Mouse (Mus musculus): ENCODE measurements around the gene Hk3. TPM values are rescaled to one million over a fixed set of nuclear protein-coding genes. Genes with fewer than 3 reads are reported as not detected.
A peak's percentile ranks its signal among the peaks of the same experiment; 100 is the strongest.

Gene Hk3
- polyA plus RNA-seq, 1 experiment from 2014 or later = not detected

DNA sequence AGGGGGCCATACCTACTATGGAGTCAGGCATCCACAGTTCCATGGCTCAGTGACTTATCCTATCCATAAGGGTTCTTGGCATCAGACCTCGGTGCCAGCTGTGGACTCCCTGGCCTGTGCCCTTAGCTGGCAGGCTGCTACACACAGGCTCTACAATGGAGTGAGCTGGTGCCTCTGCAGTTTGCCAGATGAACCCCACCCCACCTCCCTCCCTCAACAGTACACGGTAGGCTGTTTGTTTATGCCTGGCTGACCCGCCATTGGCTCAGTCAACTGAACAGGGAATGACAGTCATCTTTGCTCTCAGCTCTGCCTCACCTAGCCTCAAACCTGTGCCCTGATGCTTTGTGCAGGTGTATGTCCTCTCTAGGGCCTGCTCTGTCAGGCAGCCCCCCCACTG, 45.6 kb downstream of the Hk3 start:
- no peak for TF ChIP-seq CTCF (IDR thresholded peaks at IDR 0.05)
- DNase-seq (ENCODE audit: low read depth, low spot score) (no peak), ATAC-seq (no peak)
- ChIA-PET CTCF (no interaction called here), POLR2A (no interaction called here)
- in situ Hi-C loops (cut with MboI; ENCODE audit: low pct_unique_long_range_greater_than_20kb) = no loop called here
- H3K27me3 ChIP-seq = peaks cover 31% of the 10 kb centered on the region

DNA sequence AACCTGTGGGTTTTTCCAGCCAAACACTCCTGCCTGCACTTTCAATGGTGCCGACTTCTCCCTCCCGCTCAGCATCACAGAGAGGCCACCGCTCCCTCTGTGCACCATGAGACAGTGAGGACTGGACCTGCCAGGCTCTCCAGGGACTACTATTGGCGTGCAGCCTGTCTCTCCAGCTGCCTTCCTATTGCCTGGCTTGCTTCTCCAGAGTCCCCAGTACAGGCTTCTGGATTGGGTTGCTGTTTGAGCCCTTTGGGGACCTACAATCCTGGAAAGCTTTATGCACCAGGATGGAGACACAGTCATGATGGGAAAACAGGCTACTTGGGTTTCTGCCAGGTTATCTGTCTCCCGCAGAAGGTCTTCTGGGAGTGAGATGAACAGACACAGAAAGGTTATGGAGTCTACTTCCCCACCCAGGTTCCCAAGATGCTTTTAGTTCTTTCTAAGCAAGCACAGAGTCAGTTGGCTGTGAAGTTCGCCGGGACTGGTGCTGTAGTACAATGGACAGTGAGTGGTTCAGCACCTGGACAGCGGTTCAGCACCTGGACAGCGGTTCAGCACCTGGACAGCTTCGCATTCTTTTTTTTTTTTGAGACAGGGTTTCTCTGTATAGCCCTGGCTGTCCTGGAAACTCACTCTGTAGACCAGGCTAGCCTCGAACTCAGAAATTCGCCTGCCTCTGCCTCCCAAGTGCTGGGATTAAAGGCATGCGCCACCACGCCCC, 50.5 kb downstream of the Hk3 start:
- no peak for ATAC-seq
- CTCF ChIA-PET = no interaction called here

DNA sequence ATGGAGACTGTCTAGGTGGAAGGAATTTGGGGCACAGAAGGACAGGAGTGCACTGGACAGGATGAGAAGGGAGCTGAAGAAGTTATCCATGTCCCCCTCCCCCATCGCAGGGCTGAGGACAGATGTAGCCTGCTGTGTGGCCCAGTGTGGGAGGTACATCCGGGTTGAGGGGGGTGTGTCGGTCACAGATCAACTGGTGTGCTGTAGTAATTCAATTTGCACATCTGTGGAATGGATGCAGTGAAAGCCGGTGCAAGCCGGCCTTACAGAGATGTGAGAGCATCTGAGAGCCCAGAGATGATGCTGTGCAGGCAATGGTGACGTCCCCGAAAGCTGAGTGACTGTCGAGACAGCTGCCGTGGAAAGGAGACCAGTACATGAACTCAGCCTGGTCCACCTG, 51.7 kb downstream of the Hk3 start:
- in situ Hi-C loops (cut with MboI; ENCODE audit: low pct_unique_long_range_greater_than_20kb) = no loop called here
- ChIA-PET POLR2A (no interaction called here), CTCF (no interaction called here)
- H3K27me3 ChIP-seq = peaks cover 7% of the 10 kb centered on the region
- DNase-seq (ENCODE audit: low read depth, low spot score) (no peak), ATAC-seq (no peak)
- TF ChIP-seq CTCF (IDR thresholded peaks at IDR 0.05) = no peak

More for the DNA sequence above, 50.5 kb downstream of the Hk3 start:
- in situ Hi-C loops (cut with MboI; ENCODE audit: low pct_unique_long_range_greater_than_20kb) = no loop called here
- no peak for TF ChIP-seq CTCF (IDR thresholded peaks at IDR 0.05)
- POLR2A ChIA-PET = no interaction called here
- H3K27me3 ChIP-seq = peaks cover 7% of the 10 kb centered on the region
- DNase-seq (ENCODE audit: low read depth, low spot score) = peak; percentile 17

DNA sequence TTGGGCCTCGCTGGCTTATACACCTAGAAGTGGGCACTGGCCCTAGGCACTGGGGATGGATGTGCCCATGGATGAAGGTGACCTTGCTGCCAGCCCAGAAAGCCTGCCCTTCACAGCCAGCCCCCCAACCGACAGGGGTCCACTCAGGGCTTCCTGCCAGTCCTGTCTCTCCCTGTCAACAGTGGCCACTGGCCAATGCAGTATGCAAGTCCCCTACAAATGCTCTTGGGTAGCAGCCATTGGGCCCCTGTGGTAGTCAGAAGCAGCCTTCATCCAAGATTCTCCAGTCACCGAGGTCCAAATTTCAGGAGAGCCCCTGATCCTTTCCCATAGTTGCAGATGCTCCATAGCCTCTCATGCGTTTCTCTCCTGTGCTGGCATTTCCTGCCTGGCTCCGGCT, 52.5 kb downstream of the Hk3 start:
- peaks cover 10% of the 10 kb centered on the region for H3K27me3 ChIP-seq
- POLR2A ChIA-PET = no interaction called here
- ATAC-seq (no peak), DNase-seq (ENCODE audit: low read depth, low spot score) (no peak)
- in situ Hi-C loops (cut with MboI; ENCODE audit: low pct_unique_long_range_greater_than_20kb) = no loop called here
- no peak for TF ChIP-seq CTCF (IDR thresholded peaks at IDR 0.05)
- CTCF ChIA-PET = no interaction called here

DNA sequence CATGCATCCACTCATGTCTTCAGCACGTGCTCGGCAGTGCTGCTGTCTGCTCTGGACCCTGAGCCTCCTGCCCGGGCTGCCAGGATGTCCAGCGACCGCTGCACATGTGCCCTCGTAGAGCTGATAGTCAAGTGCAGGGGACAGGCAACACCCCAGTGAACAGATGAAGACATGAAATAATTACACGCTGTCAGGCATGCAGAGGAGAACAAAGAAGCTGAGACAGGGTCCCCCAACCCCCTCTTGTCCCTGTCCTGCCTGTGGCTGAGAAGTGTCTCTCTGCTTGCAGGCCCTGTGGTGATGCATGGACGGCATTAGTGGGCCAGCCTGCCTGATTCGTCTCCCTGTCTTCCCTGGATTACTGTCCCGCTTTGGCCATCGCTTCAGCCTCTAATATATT, 53.7 kb downstream of the Hk3 start:
- peaks cover 17% of the 10 kb centered on the region for H3K27me3 ChIP-seq
- no peak for TF ChIP-seq CTCF (IDR thresholded peaks at IDR 0.05)
- no peak for DNase-seq (ENCODE audit: low read depth, low spot score)
- ATAC-seq = no peak
- in situ Hi-C loops (cut with MboI; ENCODE audit: low pct_unique_long_range_greater_than_20kb) = no loop called here
- ChIA-PET CTCF (interaction anchor here (1.6 kb wide), 1 partner anchor 9 kb away, joined by 4 read pairs; no protein-coding TSS in a partner anchor), POLR2A (no interaction called here)

DNA sequence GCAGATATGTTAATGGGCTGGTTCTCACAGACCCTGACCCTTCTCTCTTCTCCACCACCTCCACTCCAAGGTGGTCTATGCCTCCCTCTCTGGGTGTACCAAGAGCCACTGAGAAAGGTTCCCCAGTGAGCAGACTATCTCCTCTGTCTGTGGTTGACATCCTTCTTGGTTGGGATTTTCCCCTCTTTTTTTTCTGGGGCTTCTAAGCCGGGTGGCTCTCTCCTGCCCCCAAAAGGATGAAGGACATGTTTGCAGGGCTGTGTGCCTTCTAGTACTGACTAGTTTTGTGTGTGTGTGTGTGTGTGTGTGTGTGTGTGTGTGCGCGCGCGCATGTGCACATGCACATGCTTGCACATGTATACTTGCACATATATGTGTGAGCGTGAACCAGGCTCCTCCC, 55.9 kb downstream of the Hk3 start:
- ChIA-PET CTCF (interaction anchor here (0.9 kb wide), 1 partner anchor 15 kb away, joined by 4 read pairs; no protein-coding TSS in a partner anchor), POLR2A (no interaction called here)
- H3K27me3 ChIP-seq = peaks cover 33% of the 10 kb centered on the region
- in situ Hi-C loops (cut with MboI; ENCODE audit: low pct_unique_long_range_greater_than_20kb) = no loop called here
- no peak for ATAC-seq
- no peak for DNase-seq (ENCODE audit: low read depth, low spot score)
- TF ChIP-seq CTCF (IDR thresholded peaks at IDR 0.05) = no peak

DNA sequence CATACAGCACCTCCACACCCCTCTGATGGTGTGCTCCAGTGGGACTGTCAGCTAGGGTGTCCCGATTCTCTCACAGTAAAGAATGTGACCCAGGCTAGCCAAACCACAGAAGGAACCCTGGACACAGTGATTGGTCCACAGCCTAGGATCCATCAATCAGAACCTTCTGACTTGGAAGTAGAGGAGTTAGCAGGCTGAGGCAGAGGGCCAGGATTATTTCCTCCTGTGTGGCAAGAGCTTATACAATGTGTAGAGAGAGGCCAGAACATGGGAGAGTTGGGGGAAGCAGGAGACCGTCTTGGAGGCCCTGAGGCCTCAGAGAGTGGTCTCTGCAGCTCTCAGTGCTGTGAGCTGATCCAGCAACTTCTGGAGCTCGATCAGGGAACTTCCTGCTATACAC, 60.7 kb downstream of the Hk3 start:
- CTCF ChIA-PET = no interaction called here
- POLR2A ChIA-PET = no interaction called here
- TF ChIP-seq CTCF (IDR thresholded peaks at IDR 0.05) = no peak
- peaks cover 51% of the 10 kb centered on the region for H3K27me3 ChIP-seq
- no peak for ATAC-seq
- DNase-seq (ENCODE audit: low read depth, low spot score) = no peak
- in situ Hi-C loops (cut with MboI; ENCODE audit: low pct_unique_long_range_greater_than_20kb) = no loop called here

DNA sequence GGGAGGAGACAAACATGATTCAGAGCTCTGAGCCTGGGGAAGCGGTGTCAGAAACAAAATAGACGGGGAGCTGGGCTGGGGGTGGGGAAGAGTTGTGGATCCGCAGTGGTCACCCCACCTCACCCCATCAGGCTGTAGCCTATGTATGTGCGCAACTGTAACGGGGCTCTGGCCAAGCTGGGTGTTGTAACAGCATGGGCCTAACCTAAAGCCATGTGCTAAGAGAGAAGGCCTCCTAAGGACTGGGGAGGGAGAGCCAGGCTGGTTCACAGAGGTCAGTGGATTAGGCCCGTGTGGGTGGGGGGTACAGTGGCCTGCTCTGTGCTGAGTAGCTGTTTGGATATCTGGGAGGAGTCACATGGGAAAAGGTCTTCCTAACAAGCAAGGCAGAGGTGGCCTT, 61.3 kb downstream of the Hk3 start:
- CTCF ChIA-PET = no interaction called here
- DNase-seq (ENCODE audit: low read depth, low spot score) (no peak), ATAC-seq (no peak)
- POLR2A ChIA-PET = no interaction called here
- H3K27me3 ChIP-seq = peaks cover 57% of the 10 kb centered on the region
- TF ChIP-seq CTCF (IDR thresholded peaks at IDR 0.05) = no peak
- in situ Hi-C loops (cut with MboI; ENCODE audit: low pct_unique_long_range_greater_than_20kb) = no loop called here

DNA sequence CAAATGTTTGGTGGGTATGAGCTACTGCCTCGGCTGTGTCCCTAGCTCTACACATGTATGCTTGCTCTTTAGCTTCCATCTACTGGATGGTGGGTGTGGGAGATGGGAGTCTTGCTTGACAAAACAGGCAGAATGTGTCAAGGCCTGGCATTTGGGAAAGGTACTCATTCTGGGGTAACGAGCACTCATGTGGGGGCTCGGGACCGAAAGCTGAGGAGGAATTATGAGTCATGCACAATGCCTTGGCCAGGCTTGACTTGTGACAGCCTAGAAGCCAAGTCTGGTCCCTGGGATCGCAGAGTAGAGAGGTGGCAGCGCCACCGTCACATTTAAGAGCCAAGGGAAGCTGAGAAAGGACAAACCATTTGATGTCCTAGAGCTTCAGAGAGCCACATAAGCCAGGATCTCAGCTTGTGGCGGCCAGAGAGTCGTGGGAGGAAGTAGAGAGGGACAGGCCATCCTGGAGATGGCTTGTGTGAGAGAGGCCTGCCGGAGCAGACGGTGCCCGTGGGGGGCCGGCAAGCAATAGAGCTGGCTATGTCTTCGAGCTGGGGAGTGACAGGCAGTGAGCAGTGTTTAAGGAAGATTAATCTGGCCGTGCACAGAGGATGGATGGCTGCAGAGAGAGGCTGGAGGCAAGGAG, 62.0 kb downstream of the Hk3 start:
- POLR2A ChIA-PET = no interaction called here
- no peak for DNase-seq (ENCODE audit: low read depth, low spot score)
- CTCF ChIA-PET = no interaction called here
- in situ Hi-C loops (cut with MboI; ENCODE audit: low pct_unique_long_range_greater_than_20kb) = no loop called here
- TF ChIP-seq CTCF (IDR thresholded peaks at IDR 0.05) = no peak
- ATAC-seq = no peak
- peaks cover 62% of the 10 kb centered on the region for H3K27me3 ChIP-seq

DNA sequence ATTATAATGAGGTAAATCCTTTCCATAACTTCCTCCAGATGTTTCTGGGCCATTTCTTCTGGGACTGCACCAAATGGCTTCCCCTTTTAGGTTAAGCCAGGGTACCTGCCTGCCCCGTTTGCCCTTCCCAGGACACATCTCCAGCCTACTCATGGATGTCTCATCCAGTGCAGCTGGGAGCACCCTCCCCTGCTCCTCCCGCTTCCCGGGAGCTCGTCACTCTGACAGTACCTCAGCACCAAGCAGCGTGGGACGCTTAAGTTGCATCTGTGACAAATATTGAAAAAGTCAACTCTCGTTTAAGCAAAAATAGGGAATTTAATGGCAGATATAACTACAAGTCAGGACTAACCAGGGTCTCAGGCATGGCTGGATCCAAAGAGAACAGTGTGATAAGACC, 63.9 kb downstream of the Hk3 start:
- H3K27me3 ChIP-seq = peaks cover 53% of the 10 kb centered on the region
- ATAC-seq = no peak
- POLR2A ChIA-PET = no interaction called here
- in situ Hi-C loops (cut with MboI; ENCODE audit: low pct_unique_long_range_greater_than_20kb) = no loop called here
- DNase-seq (ENCODE audit: low read depth, low spot score) = no peak
- no peak for TF ChIP-seq CTCF (IDR thresholded peaks at IDR 0.05)
- CTCF ChIA-PET = no interaction called here

Other genes starting within 250 kb of the Hk3 start
- not detected for gene Eif4e1b, start 237.4 kb downstream of the Hk3 start, polyA plus RNA-seq (2021)
- 35.3 TPM for gene Tspan17, start 232.0 kb downstream of the Hk3 start, polyA plus RNA-seq (2021)
- gene Unc5a, start 72.0 kb downstream of the Hk3 start, polyA plus RNA-seq (2021) = not detected
- 38.1 TPM for gene Uimc1, start 78.9 kb upstream of the Hk3 start, polyA plus RNA-seq (2021)
- 22.2 TPM for gene Zfp346, start 83.9 kb upstream of the Hk3 start, polyA plus RNA-seq (2021)
- not detected for gene Gm17617, start 112.2 kb upstream of the Hk3 start, polyA plus RNA-seq (2021)
- 2.6 TPM for gene Fgfr4, start 131.3 kb upstream of the Hk3 start, polyA plus RNA-seq (2021)
- 15.1 TPM for gene Nsd1, start 188.4 kb upstream of the Hk3 start, polyA plus RNA-seq (2021)

Measured in Patski (cell line).